Mouse (Mus musculus) brown adipose tissue, adult 24 weeks (tissue): ENCODE measurements around the gene Draxin. TPM values are rescaled to one million over a fixed set of nuclear protein-coding genes. Genes with fewer than 3 reads are reported as not detected.

Experiments
- H3K27ac ChIP-seq: fragments of 200-500 bp; replicated peaks from 2 replicates; pipeline ENCODE4 v1.5.1; 2012; ENCODE audit warnings: low read depth, mild to moderate bottlenecking, low read length
- H3K4me1 ChIP-seq: fragments of 200-500 bp; 2 replicates; pipeline ENCODE4 v1.6.1; 2012; ENCODE audit warnings: low read length, mixed read lengths; ENCODE audit not compliant: control insufficient read depth, insufficient read depth, insufficient read length
- H3K4me3 ChIP-seq: fragments of 200-500 bp; 2 replicates; pipeline ENCODE4 v1.5.1; 2012; ENCODE audit warnings: low read depth, mild to moderate bottlenecking, low read length, moderate library complexity; ENCODE audit not compliant: insufficient read depth
- polyA plus RNA-seq: library from polyadenylated mRNA; stranded (reverse); fragments of >200 nt; gene quantifications from 2 replicates; pipeline ENCODE4 v1.2.4, GENCODE M21; 2012; ENCODE audit not compliant: missing spikeins, insufficient read depth, insufficient read length

The Draxin gene
- polyA plus RNA-seq, 1 experiment, result not detected

DNA sequence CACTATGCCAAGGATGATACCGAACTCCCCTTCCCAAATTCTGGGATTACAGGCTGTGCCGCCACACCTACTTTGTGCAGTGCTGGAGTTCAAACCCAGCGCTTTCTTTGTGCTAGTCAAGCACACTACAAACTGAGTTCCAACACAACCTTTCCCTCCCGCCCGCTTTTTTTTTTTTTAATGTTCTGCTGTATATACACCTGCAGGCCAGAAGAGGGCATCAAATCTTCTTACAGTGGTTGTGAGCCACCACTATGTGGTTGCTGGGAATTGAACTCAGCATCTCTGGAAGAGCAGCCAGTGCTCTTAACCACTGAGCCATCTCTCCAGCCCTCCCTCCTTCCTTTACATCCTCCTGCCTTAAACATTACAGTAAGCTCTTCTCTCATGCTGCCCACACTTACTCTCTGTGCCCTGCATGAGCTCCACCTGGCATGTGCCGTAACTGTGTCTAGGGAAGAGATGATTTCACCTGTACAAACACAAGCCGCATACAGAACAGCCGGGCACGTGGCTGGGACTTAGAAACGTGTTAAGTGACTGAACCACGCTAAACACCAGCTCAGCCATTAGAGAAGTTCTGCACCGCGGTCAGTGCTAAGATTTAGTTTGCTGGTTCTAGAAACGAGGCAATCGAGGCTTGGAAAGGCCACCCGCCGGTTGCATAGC lies 55.8 kb downstream of the Draxin start:
- Histone ChIP-seq H3K4me1 (peaks cover 7% of the 10 kb centered on the region; the same call in 1 of the 2 replicates), H3K4me3 (peak overlapping the region; percentile 68), H3K27ac (no peak overlapping the region)

GRCm38 (mm10) chr4:148071508-148071907 lies 59.0 kb downstream of the Draxin start:
- Histone ChIP-seq H3K4me1 (peaks cover 11% of the 10 kb centered on the region; the same call in 1 of the 2 replicates), H3K27ac (no peak overlapping the region), H3K4me3 (no peak overlapping the region)

DNA sequence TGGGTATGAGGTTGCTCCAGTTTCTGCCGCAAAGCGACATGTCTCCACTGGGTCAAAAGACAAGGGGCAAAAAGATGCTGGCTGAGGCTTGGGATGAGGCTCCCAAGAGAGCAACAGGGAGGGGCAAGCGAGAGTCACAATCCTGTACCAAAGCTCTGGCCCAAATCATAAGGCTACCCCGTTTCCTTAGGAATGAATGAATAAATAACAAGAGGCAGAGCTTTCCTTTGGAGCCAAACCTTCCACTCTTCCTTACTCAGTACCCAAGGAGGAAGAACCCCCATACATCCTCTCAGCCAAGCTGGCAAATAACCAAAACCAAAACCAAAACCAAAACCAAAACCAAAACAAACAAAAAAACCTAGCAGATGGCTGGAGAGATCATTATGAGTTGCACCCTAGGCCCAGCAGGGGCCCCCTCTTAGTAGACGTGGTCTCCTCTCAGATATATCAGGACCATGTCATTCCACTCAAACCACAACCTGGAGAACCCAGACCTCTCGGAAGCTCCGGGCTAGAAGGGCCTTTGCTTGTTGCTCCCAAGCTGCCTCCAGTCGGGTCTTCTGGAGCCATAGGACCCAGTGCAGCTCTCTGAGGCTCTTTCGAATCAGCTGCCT lies 60.8 kb downstream of the Draxin start:
- H3K4me1 ChIP-seq, result peaks cover 16% of the 10 kb centered on the region
- no peak overlapping the region for H3K4me3 ChIP-seq
- no peak overlapping the region for H3K27ac ChIP-seq

GRCm38 (mm10) chr4:148067346-148067745 lies 63.2 kb downstream of the Draxin start:
- Histone ChIP-seq H3K27ac (no peak overlapping the region), H3K4me3 (no peak overlapping the region), H3K4me1 (peaks cover 16% of the 10 kb centered on the region)

- Histone ChIP-seq H3K4me1 (peaks cover 12% of the 10 kb centered on the region), H3K27ac (peak overlapping the region; percentile 44), H3K4me3 (peak overlapping the region; percentile 32)
These were observed 64.1 kb downstream of the Draxin start for GRCm38 (mm10) chr4:148066401-148066744.

- Histone ChIP-seq H3K4me1 (peaks cover 12% of the 10 kb centered on the region), H3K27ac (peak overlapping the region; percentile 44), H3K4me3 (peak overlapping the region; percentile 32)
These were observed 64.6 kb downstream of the Draxin start for GRCm38 (mm10) chr4:148065702-148066400.

DNA sequence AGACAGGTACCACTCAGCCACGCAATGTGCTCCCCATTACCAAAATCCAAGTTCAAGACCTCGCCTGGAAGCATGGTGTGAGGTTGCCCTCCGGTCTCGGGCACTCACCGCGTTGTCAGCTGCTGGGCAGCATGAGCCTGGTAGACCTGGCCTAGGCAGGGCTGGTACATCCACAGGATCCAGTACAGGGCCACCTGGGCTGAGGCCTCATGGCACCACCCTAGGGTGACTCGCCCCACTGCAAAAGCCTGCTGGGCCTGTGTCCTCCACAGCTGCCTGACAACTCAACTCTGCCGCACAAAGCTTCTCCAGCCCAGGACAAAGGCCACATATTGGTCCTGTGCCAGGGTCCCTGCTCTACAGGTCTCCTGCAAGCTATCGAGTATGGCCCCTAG lies 69.4 kb downstream of the Draxin start:
- H3K27ac ChIP-seq, result no peak overlapping the region
- H3K4me1 ChIP-seq, result peaks cover under 1% of the 10 kb centered on the region
- no peak overlapping the region for H3K4me3 ChIP-seq

DNA sequence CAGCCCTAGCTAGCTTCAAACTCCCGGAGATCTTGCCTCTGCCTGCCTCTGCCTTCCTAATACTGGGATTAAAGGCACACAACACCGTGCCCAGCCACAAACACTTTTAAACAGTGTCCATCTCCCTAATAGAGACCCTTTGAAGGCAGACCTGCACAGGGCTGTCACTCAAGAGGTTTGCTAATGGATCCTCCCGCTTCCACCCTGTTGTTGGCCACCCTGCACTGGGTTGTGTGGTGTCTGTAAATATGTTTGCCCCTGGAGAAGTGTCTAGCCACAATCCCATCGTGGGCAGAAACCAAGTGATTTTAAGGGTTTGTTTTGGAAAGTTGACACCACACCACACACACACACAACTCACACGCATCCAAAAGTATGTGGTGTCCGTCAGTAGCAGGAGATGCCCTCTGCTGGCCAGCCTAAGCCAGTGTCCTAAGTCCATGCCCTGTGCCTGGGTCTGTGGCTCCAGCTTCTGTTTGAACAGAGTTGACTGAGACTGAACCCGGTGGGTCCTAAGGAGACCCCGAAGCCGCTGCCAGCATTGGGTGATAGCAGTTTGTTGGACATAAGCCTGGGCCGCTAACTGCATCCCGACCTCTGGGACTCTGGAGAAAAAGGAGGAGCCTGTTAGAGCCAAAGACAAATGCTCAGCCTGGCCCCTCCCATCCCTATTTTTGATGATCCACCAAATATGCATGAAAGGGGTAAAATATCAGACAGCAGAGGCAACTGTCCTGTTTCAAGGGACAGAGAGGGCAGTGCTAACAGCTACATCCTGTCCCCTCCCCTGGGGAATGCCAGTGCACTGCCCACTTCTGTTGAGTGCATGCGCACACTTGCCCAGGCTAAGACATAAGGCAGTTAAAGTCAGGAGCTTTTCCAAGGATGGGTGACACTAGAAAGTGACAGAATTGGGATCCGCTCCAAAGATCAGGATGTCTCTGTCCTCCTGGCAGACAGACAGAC lies 70.1 kb downstream of the Draxin start:
- no peak overlapping the region for H3K4me3 ChIP-seq
- no peak overlapping the region for H3K27ac ChIP-seq
- H3K4me1 ChIP-seq, result no peaks in the 10 kb centered on the region

GRCm38 (mm10) chr4:148058993-148059392 lies 71.5 kb downstream of the Draxin start:
- H3K4me3 ChIP-seq, result no peak overlapping the region
- H3K4me1 ChIP-seq, result no peaks in the 10 kb centered on the region
- H3K27ac ChIP-seq, result no peak overlapping the region

DNA sequence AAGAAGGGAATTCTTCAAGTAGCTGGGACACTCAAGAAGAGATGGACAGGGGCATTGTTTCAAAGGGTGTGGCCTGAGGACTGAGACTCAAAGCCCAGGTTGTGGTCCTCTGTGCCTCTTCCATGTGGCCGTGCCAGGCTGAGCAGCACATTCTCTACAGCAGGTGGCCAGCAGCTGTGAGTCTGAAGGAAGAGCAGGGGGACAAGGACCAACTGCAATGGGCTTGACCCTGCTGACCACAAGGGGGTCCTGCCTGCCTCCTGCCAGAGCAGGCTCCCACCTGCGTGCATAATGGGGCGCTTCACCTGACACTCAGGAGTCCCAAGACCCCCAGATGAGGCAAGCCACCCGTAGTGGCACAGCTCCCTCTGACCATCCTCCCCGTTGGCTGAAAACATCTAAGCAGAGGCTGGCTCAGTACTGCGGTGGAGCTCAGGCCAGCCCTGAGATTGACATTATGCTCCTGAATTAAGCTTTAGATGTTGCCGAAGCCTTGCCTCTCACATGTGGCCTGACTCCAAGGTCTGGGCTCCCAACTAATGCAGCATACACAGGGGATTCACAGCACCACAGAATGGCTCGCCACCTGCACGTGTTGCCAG lies 72.2 kb downstream of the Draxin start:
- Histone ChIP-seq H3K4me3 (no peak overlapping the region), H3K4me1 (no peaks in the 10 kb centered on the region), H3K27ac (no peak overlapping the region)

- no peak overlapping the region for H3K27ac ChIP-seq
- no peaks in the 10 kb centered on the region for H3K4me1 ChIP-seq
- H3K4me3 ChIP-seq, result no peak overlapping the region
These were observed 72.8 kb downstream of the Draxin start for GRCm38 (mm10) chr4:148057661-148058209.

DNA sequence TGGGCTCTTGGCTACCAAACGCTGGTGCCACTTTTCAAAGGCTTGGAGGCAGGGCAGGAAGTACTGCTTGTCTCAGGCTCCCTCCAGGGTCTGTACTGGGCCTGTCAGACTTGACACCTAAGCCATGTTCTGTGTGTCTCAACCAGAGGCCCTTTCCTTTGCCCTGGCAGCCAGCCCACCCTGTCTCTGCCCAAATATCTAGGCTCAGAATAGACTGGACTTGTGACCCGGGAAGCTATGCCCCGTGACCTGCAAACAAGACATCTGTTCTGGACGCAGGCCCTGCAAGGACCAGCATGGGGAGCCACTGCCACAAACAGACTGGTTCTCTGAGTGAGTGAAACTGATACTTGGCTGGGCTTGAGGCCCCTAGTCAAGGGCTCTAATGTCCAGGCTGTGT lies 73.7 kb downstream of the Draxin start:
- no peaks in the 10 kb centered on the region for H3K4me1 ChIP-seq
- H3K27ac ChIP-seq, result 0 out of 2 replicates have a peak overlapping the region, but pooled peaks have one; percentile 16
- no peak overlapping the region for H3K4me3 ChIP-seq

DNA sequence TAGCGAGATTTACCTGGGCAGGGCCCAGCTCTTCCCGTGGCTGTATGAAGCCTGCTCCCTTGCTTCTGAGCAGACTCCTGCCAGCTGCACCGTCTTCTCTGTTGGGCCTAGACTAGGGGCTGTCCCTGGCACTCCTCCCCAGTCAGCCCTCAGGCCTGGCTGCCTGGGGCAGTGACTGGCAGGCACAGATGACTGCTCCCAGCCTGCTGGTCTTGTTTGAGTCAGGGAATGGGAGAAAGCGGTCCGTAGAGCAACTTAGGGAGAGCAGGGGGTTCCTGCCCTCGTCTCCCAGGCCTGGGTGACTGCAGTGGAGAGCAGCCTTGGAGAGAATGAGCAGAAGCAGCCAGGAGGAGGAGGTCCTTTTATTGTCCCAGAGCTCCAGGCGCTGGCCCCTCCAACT lies 74.3 kb downstream of the Draxin start:
- Histone ChIP-seq H3K27ac (no peak overlapping the region), H3K4me1 (no peaks in the 10 kb centered on the region), H3K4me3 (no peak overlapping the region)

DNA sequence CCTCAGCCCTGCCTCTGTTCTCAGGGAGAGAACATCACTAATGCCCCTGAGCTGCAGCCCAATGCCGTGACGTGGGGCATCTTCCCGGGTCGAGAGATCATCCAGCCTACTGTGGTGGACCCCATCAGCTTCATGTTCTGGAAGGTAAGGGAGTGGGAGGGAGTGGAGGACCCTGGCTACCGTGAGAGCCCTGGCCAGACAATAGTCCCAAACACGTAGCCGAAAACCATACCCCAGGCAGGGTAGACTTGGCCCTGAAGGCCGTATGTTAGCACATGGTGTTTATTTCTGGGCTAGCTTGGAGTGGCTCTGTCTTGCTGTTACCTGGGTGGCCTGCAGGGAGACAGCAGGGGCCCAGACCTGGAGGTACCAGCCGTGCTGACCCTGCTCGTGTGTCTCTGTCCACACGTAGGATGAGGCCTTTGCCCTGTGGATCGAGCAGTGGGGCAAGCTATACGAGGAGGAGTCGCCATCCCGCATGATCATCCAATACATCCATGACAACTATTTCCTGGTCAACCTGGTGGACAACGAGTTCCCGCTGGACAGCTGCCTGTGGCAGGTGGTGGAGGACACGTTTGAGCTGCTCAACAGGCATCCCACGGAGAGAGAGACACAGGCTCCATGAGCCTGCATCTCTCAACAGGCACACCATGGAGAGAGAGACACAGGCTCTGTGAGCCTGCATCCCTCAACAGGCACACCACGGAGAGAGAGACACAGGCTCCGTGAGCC lies 75.4 kb downstream of the Draxin start:
- H3K4me1 ChIP-seq, result no peaks in the 10 kb centered on the region
- H3K27ac ChIP-seq, result no peak overlapping the region
- H3K4me3 ChIP-seq, result no peak overlapping the region
